Mouse (Mus musculus): ENCODE data around the gene Nol3.
"Not testable (repeated sequence)": the region's sequence is repeated elsewhere in the genome, so short reads cannot be mapped to it uniquely, and the experiment has no call there.

Nol3 gene

DNA sequence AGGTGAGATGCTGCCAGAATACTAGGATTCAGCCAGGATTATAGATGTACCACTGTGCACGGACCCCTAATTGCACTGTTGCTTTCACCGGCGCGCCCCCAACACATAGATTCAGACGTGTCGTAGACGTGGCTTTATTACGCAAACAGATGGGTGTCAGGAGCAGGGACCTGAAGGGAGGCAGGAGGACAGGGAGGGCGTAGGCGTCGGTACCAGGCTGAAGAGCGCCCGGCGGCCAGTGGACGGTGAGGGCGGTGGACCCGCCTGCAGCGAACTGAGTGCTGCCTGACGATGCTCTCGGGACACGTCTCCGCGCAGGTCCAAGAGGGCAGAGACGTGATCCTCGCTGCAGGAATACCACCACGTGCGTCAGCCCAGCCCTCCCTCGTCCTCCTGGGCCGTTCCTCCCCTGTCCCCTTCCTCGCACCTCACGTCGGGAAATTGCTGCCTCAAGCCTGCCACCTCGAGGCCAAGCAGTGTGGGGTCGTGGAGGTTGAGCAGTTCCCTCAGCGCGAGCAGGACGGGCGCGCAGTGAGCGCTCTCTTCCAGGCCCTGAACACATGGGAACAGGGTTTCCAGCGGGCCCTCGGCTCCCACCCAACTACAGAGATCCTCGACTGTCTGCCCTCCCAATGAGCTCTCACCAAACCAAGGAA, 14.0 kb downstream of the Nol3 start, which contains the start of gene 4931428F04Rik:
TSS of gene 4931428F04Rik (minus strand) at position 60 of the 656 bp plus-strand sequence.
- peak; percentile 66 for DNase-seq

- peak; percentile 89 for DNase-seq
These were observed 14.8 kb downstream of the Nol3 start for GRCm38 (mm10) chr8:105290554-105291314.

DNA sequence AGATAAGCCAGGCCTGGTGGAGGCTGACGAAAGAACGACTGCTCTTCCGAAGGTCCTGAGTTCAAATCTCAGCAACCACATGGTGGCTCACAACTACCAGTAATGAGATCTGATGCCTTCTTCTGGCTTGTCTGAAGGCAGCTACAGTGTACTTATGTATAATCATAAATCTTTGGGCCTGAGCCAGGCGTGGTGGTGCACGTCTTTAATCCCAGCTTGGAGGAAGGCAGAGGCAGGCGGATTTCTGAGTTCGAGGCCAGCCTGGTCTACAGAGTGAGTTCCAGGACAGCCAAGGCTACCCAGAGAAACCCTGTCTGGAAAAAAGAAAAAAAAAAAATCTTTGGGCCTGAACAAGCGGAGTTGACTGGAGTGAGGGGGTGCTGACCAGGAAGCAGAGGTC, 15.4 kb downstream of the Nol3 start:
- DNase-seq, result not testable (repeated sequence)

DNA sequence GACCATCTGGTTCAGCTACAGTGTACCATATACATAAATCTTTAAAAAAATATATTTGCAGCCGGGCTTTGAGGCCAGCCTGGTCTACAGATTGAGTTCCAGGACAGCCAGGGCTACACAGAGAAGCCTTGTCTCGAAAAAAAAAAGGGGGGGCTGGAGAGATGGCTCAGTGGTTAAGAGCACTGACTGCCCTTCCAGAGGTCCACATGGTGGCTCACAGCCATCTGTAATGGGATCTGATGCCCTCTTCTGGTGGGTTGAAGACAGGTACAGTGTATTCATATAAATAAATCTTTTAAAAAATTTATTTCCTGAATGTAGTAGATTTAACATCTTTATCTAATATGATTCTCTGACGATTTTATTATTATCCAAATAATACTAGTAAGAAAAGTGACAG, 15.9 kb downstream of the Nol3 start:
- DNase-seq, result not testable (repeated sequence)

DNA sequence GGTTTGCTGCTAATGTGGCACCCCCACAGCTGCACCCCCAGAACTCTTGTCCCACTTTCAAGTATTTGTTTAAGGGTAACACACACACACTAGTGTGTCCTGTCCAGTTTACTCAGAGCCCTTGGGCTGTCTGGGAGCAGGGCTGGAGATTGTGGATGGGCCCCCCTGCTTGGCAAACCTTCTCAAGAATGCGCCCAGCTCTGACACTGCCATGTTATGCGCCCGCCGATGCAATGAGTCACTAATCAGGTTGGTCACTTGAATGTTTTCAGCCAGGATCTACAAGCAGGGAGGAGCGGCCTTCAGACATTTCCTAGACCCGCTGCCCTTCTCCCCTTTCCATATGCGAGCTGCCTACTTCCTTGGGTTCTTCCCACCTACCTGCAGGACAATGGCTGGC, 16.5 kb downstream of the Nol3 start:
- DNase-seq, result no peak

DNA sequence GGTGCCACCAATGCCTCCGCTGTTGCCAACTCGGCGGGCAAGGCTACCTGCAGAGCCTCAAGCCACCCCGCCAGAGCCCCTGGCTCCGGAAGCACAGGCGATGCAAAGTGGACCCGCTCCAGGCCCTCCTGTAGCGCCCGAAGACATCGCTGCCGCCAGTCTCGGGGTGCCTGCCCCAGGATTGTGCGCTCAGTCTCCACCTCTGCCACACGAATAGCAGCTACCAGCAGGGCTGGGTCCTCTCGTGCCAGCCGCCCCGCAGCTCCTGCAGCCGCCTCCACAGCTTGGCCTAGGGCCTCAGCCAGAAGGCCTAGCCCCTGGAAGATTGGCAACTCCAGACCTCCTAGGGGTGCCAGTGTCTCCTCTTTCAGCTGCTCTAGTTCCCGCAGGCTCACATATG, 17.5 kb downstream of the Nol3 start:
- no peak for DNase-seq

GRCm38 (mm10) chr8:105294776-105295175, 18.8 kb downstream of the Nol3 start:
- DNase-seq, result no peak

DNA sequence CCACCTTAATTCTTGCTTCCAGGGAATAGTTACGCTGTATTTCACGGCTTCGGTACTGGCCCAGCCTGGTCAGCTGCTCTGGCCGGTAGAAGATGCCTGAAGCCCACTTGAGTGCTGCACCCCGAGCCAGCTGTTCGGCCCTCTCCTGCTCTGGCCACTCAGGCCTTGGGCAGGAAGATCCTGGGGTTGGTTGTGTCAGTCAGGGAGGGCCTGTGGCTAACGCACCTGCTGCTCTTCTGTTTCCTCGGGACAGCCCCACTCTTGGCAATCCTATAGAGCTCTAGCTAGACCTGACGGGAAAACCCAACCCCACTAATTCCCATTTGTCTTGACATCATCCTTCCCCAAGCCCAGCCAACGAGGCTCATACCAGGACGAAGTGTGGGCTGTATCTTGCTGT, 19.3 kb downstream of the Nol3 start:
- DNase-seq, result no peak

DNA sequence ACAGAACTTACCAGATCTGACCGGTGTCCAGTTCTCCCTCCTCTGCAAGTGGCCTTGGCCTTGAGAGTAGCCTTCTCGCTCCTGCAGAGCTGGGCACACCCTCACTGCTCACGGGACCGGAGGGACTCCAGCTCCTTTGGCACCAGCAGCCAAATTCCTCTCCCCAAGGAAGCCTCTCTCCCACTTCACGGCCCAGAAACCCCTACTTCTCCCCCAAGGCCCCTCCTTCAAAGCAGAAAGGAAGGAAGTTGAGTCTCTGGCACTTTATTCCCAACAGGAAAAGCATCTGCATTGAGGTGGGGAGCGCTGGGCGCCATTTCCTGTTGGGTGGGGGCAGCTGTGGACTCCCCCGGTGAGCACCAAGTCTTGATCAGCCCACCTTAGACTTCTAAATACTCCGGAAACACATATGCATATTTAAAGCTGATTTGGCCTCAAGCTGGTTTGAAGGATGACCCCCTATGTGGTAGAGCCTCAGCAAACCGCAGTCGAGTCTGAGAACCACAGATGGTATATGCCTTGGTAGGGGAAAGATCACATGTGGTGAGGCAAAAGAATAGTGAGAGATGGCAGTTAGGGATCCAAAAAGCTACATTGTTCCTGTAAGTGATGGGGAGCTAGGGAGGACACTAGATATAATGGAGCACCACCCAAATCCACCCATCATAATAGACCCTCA, 20.1 kb downstream of the Nol3 start, which contains the start of gene Exoc3l:
TSS of gene Exoc3l (minus strand) at position 207 of the 679 bp plus-strand sequence.
- peak; percentile 31 for DNase-seq

DNA sequence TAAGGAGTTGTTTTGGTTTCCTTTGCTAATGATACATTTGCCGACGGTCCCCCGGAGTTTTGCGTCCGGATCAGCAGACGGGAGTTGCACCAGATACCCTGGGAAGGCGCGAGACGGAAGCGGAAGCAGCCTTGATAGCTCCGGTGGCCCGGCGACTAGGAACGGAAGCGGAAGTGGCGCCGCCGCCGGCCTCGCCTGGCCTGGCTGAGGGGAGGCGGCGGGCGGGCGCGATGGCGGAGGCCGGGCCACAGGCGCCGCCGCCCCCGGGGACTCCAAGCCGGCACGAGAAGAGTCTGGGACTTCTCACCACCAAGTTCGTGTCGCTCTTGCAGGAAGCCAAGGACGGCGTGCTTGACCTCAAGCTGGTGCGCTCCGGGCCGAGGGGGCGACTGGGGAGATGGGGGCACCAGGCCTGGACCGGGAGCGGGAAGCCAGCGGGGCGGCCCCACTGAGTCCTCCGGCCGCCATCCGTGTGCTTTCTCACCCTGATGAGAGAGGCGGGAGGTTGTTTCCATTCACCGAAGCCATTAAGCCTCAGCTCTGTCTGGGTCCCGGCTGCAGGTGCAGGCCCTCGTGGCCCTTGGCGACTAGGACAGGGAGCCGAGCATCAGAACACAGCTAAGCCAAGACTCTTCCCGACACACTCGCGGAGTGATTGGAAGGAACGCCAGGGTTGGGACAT, 21.7 kb downstream of the Nol3 start, which contains the start of gene E2f4:
TSS of gene E2f4 (plus strand) at position 153 of the 682 bp plus-strand sequence.
- peak; percentile 89 for DNase-seq

- peak; percentile 58 for DNase-seq
These were observed 22.7 kb downstream of the Nol3 start for GRCm38 (mm10) chr8:105298351-105299252.

DNA sequence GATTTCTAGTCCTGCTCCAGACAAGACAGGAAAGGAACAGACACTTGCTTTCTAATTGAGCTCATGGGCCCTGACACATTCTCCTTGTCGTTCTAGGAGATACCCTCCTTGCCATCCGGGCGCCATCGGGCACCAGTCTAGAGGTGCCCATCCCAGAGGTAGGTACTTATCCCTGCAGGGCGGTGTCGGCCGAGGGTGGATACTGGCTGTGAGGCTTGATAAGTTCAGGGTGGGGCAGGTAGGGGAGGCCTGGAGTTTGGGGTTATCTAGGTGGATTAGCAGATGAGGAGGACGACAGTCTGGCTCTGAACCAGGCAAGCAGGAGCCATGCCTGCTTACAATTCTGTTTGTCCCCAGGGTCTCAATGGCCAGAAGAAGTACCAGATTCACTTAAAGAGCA, 24.0 kb downstream of the Nol3 start:
- DNase-seq, result no peak

DNA sequence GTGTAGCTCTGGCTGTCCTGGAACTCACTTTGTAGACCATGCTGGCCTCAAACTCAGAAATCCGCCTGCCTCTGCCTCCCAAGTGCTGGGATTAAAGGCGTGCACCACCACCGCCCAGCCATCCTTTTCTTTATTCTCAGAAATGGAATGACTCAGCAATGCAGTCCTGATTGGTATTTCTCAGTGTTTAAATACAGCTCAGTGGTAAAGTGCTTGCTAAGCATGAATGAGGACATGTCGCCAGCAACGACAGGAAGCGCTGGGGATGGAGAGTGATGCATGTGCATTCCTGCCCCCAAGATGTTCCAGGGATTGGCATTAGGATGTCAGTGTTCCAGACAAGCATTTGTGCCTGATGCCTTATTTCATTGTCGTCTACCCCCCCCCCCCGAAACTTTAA, 27.5 kb downstream of the Nol3 start:
- DNase-seq, result no peak

DNA sequence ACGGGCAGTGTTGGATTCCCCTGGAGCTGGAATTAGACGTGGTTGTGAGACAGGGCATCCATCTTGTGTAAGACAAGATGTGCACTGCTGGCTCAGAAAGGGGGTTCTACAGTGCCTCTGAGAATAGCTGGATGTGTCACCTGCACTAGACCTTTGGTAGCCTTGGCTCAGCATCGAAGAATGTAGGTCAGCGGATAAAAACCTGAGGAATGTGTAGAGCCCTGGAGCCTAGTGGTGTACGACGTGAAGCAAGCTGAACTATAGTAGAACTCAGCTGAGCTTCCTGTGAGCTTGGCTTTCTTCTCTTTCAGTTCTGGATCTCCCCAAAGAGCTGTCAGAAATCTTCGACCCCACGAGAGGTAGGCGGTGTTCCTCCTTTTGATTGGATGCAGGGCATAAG, 27.9 kb downstream of the Nol3 start:
- DNase-seq, result no peak

DNA sequence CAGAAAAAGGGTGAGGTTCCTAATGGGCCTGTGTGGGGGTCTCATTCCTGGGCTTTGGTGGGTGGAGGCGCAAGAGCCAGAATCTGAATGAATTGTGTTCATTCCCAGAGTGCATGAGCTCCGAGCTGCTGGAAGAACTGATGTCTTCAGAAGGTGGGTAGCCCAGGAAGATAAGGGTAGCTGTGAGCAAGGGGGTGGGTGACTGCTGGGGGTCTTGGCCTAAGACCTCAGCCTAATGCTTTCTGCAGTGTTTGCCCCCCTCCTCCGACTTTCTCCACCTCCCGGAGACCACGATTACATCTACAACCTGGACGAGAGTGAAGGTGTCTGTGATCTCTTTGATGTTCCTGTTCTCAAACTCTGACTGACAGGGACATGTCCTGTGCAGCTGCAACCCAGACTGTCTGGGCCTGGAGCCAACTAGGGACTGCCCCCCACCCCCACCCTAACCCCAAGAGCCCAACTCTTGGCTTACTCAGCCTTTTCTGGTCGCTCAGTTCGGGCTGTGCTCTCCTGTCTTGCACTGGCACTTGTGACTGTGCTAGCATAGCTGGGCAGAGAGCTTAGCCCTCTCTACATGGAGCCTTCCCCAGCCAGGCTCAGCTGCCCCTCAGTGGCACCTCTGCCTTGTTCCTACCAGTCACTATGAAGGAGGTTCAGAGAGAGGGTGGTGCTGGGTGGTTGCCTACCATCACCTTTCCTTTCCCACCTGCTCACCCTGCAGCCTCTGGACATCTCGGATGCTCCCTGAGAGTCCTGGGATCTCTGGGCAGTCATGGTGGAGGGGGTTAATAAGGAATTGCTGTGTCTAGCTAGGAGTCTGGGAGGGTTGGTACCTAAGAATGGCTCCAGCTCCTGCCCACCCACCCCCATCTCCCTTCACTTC, 28.6 kb downstream of the Nol3 start:
- no peak for DNase-seq

DNA sequence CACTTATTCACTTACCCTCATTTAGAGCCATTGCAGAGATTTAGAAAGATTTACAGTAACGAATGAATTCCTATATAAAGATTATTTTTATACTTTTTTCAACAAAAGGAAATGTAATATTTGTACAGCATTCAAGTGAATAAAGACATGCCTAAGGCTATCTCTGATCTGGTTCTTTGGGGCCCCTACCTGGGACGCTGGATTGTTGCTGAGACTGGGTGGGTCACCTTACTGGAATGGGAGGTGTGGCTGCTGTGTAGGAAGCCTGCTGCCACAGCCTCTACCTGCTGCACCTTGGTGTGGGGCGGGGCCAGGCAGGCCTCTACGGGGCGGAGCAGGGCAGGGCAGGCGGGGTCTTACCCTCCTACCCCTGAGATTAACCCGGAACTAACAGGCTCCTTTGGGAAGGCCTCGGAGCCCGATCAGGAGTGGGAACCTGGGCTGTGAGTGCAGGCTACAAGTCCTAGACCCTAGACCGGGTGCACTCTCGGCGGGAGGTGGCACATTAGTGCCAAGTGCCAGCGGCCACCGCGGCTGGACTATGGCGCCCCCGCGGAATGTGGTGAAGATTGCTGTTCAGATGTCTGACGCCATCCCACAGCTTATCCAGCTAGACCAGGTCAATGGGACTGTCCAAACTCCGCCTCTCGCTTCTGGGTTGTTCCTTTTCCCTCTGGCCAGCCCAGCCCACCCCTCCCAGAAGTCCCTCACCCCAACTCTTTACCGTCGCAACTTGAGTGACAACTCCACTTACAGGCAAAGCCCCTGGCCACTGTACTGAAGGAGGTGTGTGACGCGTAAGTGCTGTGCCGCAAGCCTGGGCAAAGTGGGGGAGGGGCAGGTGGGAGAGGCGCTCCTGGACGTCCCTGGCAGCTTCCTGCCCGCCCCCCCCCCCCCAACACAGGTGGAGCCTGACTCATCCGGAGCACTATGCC, 29.5 kb downstream of the Nol3 start, which contains the start of gene Elmo3:
TSS of gene Elmo3 (plus strand) at position 391 of the 935 bp plus-strand sequence.
- DNase-seq, result peak; percentile 62

- DNase-seq, result no peak
These were observed 30.3 kb downstream of the Nol3 start for GRCm38 (mm10) chr8:105306146-105306691.

DNA sequence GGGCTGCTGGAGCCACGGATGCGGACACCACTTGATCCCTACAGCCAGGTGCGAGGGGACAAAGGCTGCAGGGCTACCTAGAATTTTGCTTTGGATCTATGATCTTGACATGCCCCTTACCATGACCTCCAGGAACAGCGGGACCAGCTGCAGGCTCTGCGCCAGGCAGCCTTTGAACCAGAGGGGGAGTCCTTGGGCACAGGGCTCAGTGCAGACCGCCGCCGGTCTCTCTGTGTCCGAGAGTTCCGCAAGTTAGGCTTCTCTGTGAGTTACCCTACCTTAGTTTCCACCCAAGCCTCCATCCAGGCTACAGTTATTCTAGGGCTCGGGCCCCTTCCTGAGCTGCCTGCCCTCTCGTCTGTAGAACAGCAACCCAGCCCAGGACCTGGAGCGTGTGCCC, 31.7 kb downstream of the Nol3 start:
- DNase-seq, result no peak

GRCm38 (mm10) chr8:105308428-105308827, 32.5 kb downstream of the Nol3 start:
- no peak for DNase-seq
